Mouse (Mus musculus): ENCODE data around the gene Pkn2. TPM values are rescaled to one million over a fixed set of nuclear protein-coding genes. Genes with fewer than 3 reads are reported as not detected.
A peak's percentile ranks its signal among the peaks of the same experiment; 100 is the strongest.

The Pkn2 gene
- 13.2 and 13.6 TPM in 2 replicates for polyA plus RNA-seq (2012; rRNA removed)

DNA sequence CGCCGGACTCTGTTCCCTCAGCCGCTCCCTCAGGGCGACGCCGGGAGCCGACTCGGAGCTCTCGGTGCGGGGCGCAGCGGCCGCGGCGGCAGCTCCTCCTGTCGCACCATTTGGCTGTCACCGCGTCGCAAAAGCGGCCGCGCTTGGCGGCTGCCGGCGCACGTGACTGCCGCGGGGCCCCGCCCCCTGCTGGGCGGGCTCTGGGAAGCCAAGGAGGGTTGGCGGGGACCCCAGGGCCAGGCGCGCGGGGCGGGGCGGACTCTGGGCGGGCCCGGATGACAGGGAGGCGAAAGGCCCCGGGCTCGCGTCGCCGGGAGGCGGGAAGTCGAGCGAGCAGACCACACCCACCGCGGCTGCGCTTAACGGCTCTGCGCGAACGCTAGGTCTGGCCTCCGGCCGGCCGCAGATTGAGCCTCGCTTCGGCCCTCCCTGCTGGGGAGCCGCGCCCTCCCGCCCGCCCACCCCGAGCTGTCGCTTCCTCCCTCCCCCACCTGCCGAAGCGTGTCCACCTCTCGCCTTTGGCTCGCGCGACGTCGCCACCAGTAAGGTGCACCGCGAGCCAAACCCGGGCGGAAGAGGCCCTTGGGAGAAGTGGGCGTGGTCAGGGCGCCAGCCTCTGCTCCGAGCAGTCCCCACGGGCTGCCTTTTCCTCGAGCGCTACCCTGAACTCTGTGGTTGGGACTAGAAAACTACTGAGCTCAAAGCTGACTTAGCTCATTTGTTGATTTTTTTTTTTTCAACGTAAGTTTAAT is at the start of gene Pkn2:
Gene Pkn2 (minus strand): TSS at position 133 of the 752 bp plus-strand sequence.
- WGBS: 1% methylated on average over 80 of the region's 84 CpGs
- Histone ChIP-seq H3K4me3 (replicated peaks; ENCODE audit: insufficient read depth, low read depth, low read length) (peak within 1 kb of the TSS; percentile 82), H3K27me3 (ENCODE audit: control insufficient read depth, insufficient read depth, low read length) (no peaks in the 10 kb centered on the region), H3K4me1 (ENCODE audit: control insufficient read depth, insufficient read depth, low read length) (no peaks in the 10 kb centered on the region), H3K27ac (ENCODE audit: insufficient read depth, low read length) (peak within 1 kb of the TSS; percentile 70; the same call in 1 of the 2 replicates)
- peak; percentile 62; the same call in 1 of the 2 replicates for TF ChIP-seq POLR2A (IDR thresholded peaks at IDR 0.05; ENCODE audit: borderline replicate concordance, insufficient read depth, low read length)
- TF ChIP-seq CTCF (IDR thresholded peaks at IDR 0.05; ENCODE audit: borderline replicate concordance, insufficient read depth, low read depth, low read length): no peak
- peak; percentile 98 for DNase-seq

- H3K4me1 ChIP-seq (ENCODE audit: control insufficient read depth, insufficient read depth, low read length): no peaks in the 10 kb centered on the region
- H3K4me3 ChIP-seq (replicated peaks; ENCODE audit: insufficient read depth, low read depth, low read length): no peak overlapping the region
- TF ChIP-seq POLR2A (IDR thresholded peaks at IDR 0.05; ENCODE audit: borderline replicate concordance, insufficient read depth, low read length) (no peak), CTCF (IDR thresholded peaks at IDR 0.05; ENCODE audit: borderline replicate concordance, insufficient read depth, low read depth, low read length) (no peak)
- H3K27ac ChIP-seq (ENCODE audit: insufficient read depth, low read length): no peak overlapping the region
- no peak for DNase-seq
- no peaks in the 10 kb centered on the region for H3K27me3 ChIP-seq (ENCODE audit: control insufficient read depth, insufficient read depth, low read length)
- WGBS: 88% methylated on average over 2 of the region's 2 CpGs
Observed at GRCm38 (mm10) chr3:142929906-142930305, 48.1 kb upstream of the Pkn2 start.

GRCm38 (mm10) chr3:142927311-142927710 is 45.5 kb upstream of the Pkn2 start:
- no peak for DNase-seq
- Histone ChIP-seq H3K27ac (ENCODE audit: insufficient read depth, low read length) (no peak overlapping the region), H3K27me3 (ENCODE audit: control insufficient read depth, insufficient read depth, low read length) (no peaks in the 10 kb centered on the region), H3K4me1 (ENCODE audit: control insufficient read depth, insufficient read depth, low read length) (no peaks in the 10 kb centered on the region), H3K4me3 (replicated peaks; ENCODE audit: insufficient read depth, low read depth, low read length) (no peak overlapping the region)
- 90% methylated on average over 3 of the region's 3 CpGs for WGBS
- no peak for TF ChIP-seq CTCF (IDR thresholded peaks at IDR 0.05; ENCODE audit: borderline replicate concordance, insufficient read depth, low read depth, low read length)
- no peak for TF ChIP-seq POLR2A (IDR thresholded peaks at IDR 0.05; ENCODE audit: borderline replicate concordance, insufficient read depth, low read length)

GRCm38 (mm10) chr3:142924831-142925348 is 43.1 kb upstream of the Pkn2 start:
- TF ChIP-seq CTCF (IDR thresholded peaks at IDR 0.05; ENCODE audit: borderline replicate concordance, insufficient read depth, low read depth, low read length) (no peak), POLR2A (IDR thresholded peaks at IDR 0.05; ENCODE audit: borderline replicate concordance, insufficient read depth, low read length) (no peak)
- 81% methylated on average over 2 of the region's 2 CpGs for WGBS
- DNase-seq: no peak
- Histone ChIP-seq H3K27ac (ENCODE audit: insufficient read depth, low read length) (no peak overlapping the region), H3K27me3 (ENCODE audit: control insufficient read depth, insufficient read depth, low read length) (no peaks in the 10 kb centered on the region), H3K4me3 (replicated peaks; ENCODE audit: insufficient read depth, low read depth, low read length) (no peak overlapping the region), H3K4me1 (ENCODE audit: control insufficient read depth, insufficient read depth, low read length) (no peaks in the 10 kb centered on the region)

GRCm38 (mm10) chr3:142919070-142919469 is 37.3 kb upstream of the Pkn2 start:
- Histone ChIP-seq H3K27me3 (ENCODE audit: control insufficient read depth, insufficient read depth, low read length) (no peaks in the 10 kb centered on the region), H3K4me1 (ENCODE audit: control insufficient read depth, insufficient read depth, low read length) (no peaks in the 10 kb centered on the region), H3K27ac (ENCODE audit: insufficient read depth, low read length) (no peak overlapping the region), H3K4me3 (replicated peaks; ENCODE audit: insufficient read depth, low read depth, low read length) (no peak overlapping the region)
- WGBS: 39% methylated on average over 3 of the region's 3 CpGs
- DNase-seq: no peak
- no peak for TF ChIP-seq POLR2A (IDR thresholded peaks at IDR 0.05; ENCODE audit: borderline replicate concordance, insufficient read depth, low read length)
- TF ChIP-seq CTCF (IDR thresholded peaks at IDR 0.05; ENCODE audit: borderline replicate concordance, insufficient read depth, low read depth, low read length): no peak

DNA sequence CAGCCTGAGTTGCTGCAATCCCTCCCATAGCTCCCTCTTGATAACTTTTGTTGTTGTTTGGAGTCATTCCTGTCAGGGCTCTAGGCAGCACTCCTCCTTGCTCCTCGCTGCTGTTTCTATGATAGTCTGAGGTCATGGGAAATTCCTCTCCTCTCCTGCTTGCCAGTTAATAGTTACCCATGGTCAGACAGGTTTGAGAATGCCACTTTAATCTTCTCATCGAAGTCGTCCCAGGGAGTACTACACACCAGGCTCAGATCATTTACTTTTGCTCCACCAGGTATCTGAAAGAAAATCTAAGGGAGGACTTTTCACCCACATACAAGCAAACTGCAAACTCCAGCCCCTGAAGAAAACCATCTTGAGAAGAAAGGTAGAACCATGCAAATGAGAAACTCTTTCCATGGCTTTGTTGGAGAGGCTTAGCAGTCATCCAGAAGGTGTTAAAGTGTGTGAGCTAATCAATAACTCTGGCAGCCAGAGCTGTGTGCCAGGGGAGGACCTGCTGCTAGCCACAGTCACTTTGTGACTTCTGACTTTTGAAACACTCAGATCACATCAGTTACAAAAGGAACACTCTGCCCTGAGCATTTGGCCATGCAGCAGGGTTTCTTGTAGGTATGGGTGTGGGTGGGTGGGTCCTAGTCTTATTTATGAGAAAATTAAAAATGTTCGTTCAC is 36.1 kb upstream of the Pkn2 start:
- DNase-seq: no peak
- no peak overlapping the region for H3K27ac ChIP-seq (ENCODE audit: insufficient read depth, low read length)
- no peaks in the 10 kb centered on the region for H3K4me1 ChIP-seq (ENCODE audit: control insufficient read depth, insufficient read depth, low read length)
- no peak for TF ChIP-seq CTCF (IDR thresholded peaks at IDR 0.05; ENCODE audit: borderline replicate concordance, insufficient read depth, low read depth, low read length)
- no peak for TF ChIP-seq POLR2A (IDR thresholded peaks at IDR 0.05; ENCODE audit: borderline replicate concordance, insufficient read depth, low read length)
- no peaks in the 10 kb centered on the region for H3K27me3 ChIP-seq (ENCODE audit: control insufficient read depth, insufficient read depth, low read length)
- no peak overlapping the region for H3K4me3 ChIP-seq (replicated peaks; ENCODE audit: insufficient read depth, low read depth, low read length)
- WGBS: 76% methylated on average over 4 of the region's 4 CpGs

DNA sequence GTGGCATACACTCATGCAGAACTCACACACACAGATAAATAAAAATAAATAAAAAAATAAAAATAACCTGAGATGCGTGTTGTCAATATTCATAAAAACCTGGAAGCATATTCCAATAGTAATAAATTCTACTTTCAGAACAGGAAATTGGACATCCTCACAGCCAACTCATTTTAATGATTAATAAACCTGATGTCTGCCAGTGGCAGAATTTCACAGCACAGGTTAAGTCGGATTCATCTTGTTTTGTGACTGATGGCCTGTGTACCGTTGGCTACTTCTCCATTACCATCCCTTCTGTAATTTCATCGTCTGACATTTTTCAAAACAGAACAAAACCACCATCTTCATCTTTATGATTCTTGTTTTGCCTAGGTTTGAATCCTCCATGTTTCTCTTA is 35.4 kb upstream of the Pkn2 start:
- WGBS: 96% methylated on average over 4 of the region's 4 CpGs
- H3K4me1 ChIP-seq (ENCODE audit: control insufficient read depth, insufficient read depth, low read length): no peaks in the 10 kb centered on the region
- DNase-seq: no peak
- H3K27me3 ChIP-seq (ENCODE audit: control insufficient read depth, insufficient read depth, low read length): no peaks in the 10 kb centered on the region
- H3K4me3 ChIP-seq (replicated peaks; ENCODE audit: insufficient read depth, low read depth, low read length): no peak overlapping the region
- no peak overlapping the region for H3K27ac ChIP-seq (ENCODE audit: insufficient read depth, low read length)
- TF ChIP-seq CTCF (IDR thresholded peaks at IDR 0.05; ENCODE audit: borderline replicate concordance, insufficient read depth, low read depth, low read length) (no peak), POLR2A (IDR thresholded peaks at IDR 0.05; ENCODE audit: borderline replicate concordance, insufficient read depth, low read length) (no peak)

Data from cerebellum, adult 2 months (tissue).